Mouse (Mus musculus) lung, embryonic 16.5 days (tissue): ENCODE measurements around the gene Kcnab1. TPM values are rescaled to one million over a fixed set of nuclear protein-coding genes. Genes with fewer than 3 reads are reported as not detected.
"Not testable (repeated sequence)": the region's sequence is repeated elsewhere in the genome, so short reads cannot be mapped to it uniquely, and the experiment has no call there.

Experiments
- ATAC-seq: fragments of 200-750 bp; cut with Nextera tagmentation; 2 replicates; pipeline ENCODE4 v1.8.0; 2017; ENCODE audit warnings: low read depth, mild to moderate bottlenecking, moderate library complexity
- H3K27ac ChIP-seq: fragments of 300-500 bp; sonication (generic); 2 replicates; pipeline ENCODE4 v1.5.1; 2014; ENCODE audit warnings: mild to moderate bottlenecking, control low read depth, low read length
- H3K27me3 ChIP-seq: fragments of 300-500 bp; sonication (generic); 2 replicates; pipeline ENCODE4 v1.6.1; 2014; ENCODE audit warnings: low read depth, low read length, mixed read lengths; ENCODE audit not compliant: control insufficient read depth, insufficient read depth
- H3K36me3 ChIP-seq: fragments of 300-500 bp; sonication (generic); 2 replicates; pipeline ENCODE4 v1.6.1; 2014; ENCODE audit warnings: low read length; ENCODE audit not compliant: control insufficient read depth, insufficient read depth
- H3K4me1 ChIP-seq: fragments of 300-500 bp; sonication (generic); replicated peaks from 2 replicates; pipeline ENCODE4 v1.6.1; 2014; ENCODE audit warnings: low read length, mixed read lengths; ENCODE audit not compliant: control insufficient read depth, insufficient read depth
- H3K4me2 ChIP-seq: fragments of 300-500 bp; sonication (generic); 2 replicates; pipeline ENCODE4 v1.6.1; 2014; ENCODE audit warnings: low read depth, low read length, control low read depth
- H3K4me3 ChIP-seq: fragments of 300-500 bp; sonication (generic); 2 replicates; pipeline ENCODE4 v1.5.1; 2014; ENCODE audit warnings: mild to moderate bottlenecking, low read length, control low read depth
- H3K9ac ChIP-seq: fragments of 300-500 bp; sonication (generic); 2 replicates; pipeline ENCODE4 v1.6.1; 2014; ENCODE audit warnings: low read length, control low read depth
- H3K9me3 ChIP-seq: fragments of 300-500 bp; sonication (generic); 2 replicates; pipeline ENCODE4 v1.6.1; 2016; ENCODE audit warnings: low read length; ENCODE audit not compliant: control insufficient read depth
- WGBS: fragments of 180-500 bp; shearing (Covaris S2); extraction: QIAGEN DNeasy Blood & Tissue Kit; methylation state at CpG from one replicate; pipeline ENCODE4 v1.1.7; 2014; 5-methylcytosine and 5-hydroxymethylcytosine counted together
- polyA plus RNA-seq: library from polyadenylated mRNA; unstranded; fragments of >200 nt; fragmentation: Nextera tagmentation; extraction: Ambion mirVana; gene quantifications from 2 replicates; pipeline ENCODE4 v1.2.1, GENCODE M21; 2015

Gene Kcnab1
- polyA plus RNA-seq, 1 experiment from 2014 or later: 2.3 TPM

GRCm38 (mm10) chr3:65385771-65386170, 276.6 kb downstream of the Kcnab1 start:
- H3K4me2 ChIP-seq: no peak overlapping the region
- peaks cover 47% of the 10 kb centered on the region for H3K36me3 ChIP-seq
- H3K4me1 ChIP-seq: 0 out of 2 replicates have a peak, but pooled peaks cover 4% of the 10 kb centered on the region
- H3K27ac ChIP-seq: no peak overlapping the region
- no peak overlapping the region for H3K9ac ChIP-seq
- no peak for ATAC-seq
- no peak overlapping the region for H3K4me3 ChIP-seq
- H3K27me3 ChIP-seq: no peaks in the 10 kb centered on the region
- no peaks in the 10 kb centered on the region for H3K9me3 ChIP-seq

DNA sequence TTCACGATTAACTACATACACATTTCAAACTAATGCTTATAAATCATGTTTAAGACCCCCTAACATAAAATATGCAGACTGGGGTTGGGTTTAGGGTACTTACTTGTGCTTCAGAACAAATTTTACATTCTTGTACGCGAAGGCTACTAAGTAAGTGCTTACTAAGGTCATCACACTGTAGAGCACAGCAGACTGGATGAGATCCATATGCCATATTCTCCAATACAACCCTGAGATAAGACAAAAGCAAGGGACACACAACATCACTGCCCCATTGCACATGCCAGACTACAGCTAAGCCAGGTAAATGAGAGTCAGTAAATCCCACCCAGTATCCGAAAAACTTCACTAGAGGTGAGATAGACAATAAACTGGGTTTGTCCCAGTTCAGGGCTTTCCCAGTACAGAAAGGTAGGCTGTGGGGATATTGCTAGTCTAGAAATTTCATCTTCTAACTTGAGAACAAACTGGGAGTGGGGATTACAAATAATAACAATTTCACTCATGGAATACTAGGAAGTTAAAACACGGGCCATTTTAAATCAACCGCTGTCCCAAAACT, 282.1 kb downstream of the Kcnab1 start:
- WGBS: 17% methylated on average over 6 of the region's 6 CpGs
- Histone ChIP-seq H3K9ac (peak overlapping the region; percentile 87), H3K4me1 (peaks cover 7% of the 10 kb centered on the region; the same call in 1 of the 2 replicates), H3K4me3 (peak overlapping the region; percentile 69), H3K27me3 (no peaks in the 10 kb centered on the region), H3K27ac (peak overlapping the region; percentile 90), H3K9me3 (no peaks in the 10 kb centered on the region), H3K36me3 (peaks cover 28% of the 10 kb centered on the region), H3K4me2 (peak overlapping the region; percentile 86)
- ATAC-seq: no peak

GRCm38 (mm10) chr3:65391784-65392420, 282.7 kb downstream of the Kcnab1 start:
- Histone ChIP-seq H3K27ac (peak overlapping the region; percentile 90), H3K27me3 (no peaks in the 10 kb centered on the region), H3K9me3 (no peaks in the 10 kb centered on the region), H3K4me1 (peaks cover 7% of the 10 kb centered on the region; the same call in 1 of the 2 replicates), H3K4me2 (peak overlapping the region; percentile 86), H3K4me3 (peak overlapping the region; percentile 69), H3K36me3 (peaks cover 23% of the 10 kb centered on the region), H3K9ac (peak overlapping the region; percentile 87)
- whole genome bisulfite sequencing: under 1% methylated on average over 37 of the region's 37 CpGs
- peak; percentile 66 for ATAC-seq

DNA sequence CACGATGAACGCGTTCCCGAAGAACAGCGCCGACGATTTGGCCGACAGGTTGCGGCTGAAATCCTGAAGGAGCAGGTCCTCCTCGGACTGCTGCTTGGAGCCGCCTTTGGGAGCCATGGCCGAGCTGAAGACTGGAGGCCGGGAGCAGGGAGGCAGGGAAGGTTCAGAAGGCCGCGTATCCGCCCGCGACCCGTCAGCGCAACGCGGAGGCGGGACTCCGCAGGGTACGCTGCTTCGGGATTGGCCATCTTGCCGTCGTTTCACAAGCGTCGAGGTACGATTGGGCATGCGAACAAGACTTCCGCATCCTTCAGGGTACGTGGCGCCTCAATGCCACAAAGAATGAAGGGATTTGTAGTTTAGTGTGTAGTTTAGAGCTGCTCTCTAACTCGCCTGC, 283.2 kb downstream of the Kcnab1 start, which contains the start of gene Ssr3:
Gene Ssr3, minus strand, starts transcription at position 203 of the 397 bp plus-strand sequence.
- peak within 1 kb of the TSS; percentile 90 for H3K27ac ChIP-seq
- H3K4me1 ChIP-seq: peaks cover 7% of the 10 kb centered on the region; the same call in 1 of the 2 replicates
- peak; percentile 99 for ATAC-seq
- peaks cover 19% of the 10 kb centered on the region for H3K36me3 ChIP-seq
- H3K4me2 ChIP-seq: peak within 1 kb of the TSS; percentile 86
- peak within 1 kb of the TSS; percentile 87 for H3K9ac ChIP-seq
- no peaks in the 10 kb centered on the region for H3K27me3 ChIP-seq
- 0% methylated on average over 36 of the region's 36 CpGs for WGBS
- H3K9me3 ChIP-seq: no peaks in the 10 kb centered on the region
- H3K4me3 ChIP-seq: peak within 1 kb of the TSS; percentile 69

DNA sequence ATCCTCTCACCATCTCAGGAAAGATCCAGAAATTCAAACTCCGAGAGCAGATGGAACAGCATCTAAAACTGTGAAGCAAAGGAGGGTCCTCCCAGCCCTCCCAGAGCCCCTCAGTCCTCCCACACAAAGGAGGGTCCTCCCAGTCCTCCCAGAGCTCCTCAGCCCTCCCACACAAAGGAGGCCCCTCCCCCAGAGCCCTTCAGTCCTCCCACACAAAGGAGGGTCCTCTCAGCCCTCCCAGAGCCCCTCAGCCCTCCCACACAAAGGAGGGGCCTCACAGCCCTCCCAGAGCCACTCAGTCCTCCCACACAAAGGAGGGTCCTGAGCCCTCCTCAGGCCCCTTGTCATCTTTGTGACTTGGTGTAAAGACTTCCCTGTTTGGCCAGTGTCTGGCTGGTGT, 285.9 kb downstream of the Kcnab1 start:
- H3K27ac ChIP-seq, H3K9me3 ChIP-seq, ATAC-seq, H3K4me2 ChIP-seq, H3K4me3 ChIP-seq, H3K9ac ChIP-seq, H3K27me3 ChIP-seq, H3K36me3 ChIP-seq, H3K4me1 ChIP-seq: not testable (repeated sequence)
- WGBS: 69% methylated on average over 1 of the region's 1 CpGs

DNA sequence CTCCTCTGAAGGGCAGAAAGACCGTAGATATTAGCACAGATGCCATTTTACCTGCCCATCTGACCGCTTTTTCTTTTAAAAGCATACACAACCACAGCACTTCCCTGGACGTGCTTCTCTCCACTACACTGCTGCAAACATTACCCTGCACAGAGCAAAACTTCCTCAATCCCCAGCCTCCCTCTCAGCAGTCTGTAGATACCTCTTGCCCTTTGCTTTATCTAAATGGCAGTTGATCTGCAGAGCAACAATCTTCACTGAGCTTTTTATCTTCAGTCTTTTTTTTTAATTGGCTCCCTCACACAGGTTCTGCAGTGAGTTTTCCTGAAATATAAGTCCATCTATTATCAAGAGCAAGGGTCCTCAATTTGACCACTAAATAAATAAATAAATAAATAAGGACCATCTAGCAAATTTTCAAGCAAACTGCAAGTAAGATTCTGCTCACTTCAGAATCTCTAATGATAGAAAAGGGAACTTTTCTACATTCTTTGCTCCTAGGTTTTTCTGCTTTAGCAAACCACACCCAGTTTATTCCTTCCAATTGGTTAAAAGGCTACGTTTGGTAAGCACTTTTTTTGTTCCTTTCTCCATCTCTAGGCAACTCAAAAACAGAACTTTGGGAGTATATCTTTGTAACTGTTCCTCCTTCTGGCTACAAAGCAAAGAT, 287.8 kb downstream of the Kcnab1 start:
- Histone ChIP-seq H3K4me1 (no peaks in the 10 kb centered on the region), H3K27me3 (no peaks in the 10 kb centered on the region), H3K27ac (no peak overlapping the region), H3K9me3 (no peaks in the 10 kb centered on the region), H3K4me2 (no peak overlapping the region), H3K9ac (no peak overlapping the region), H3K36me3 (no peaks in the 10 kb centered on the region), H3K4me3 (no peak overlapping the region)
- 74% methylated on average over 4 of the region's 4 CpGs for WGBS
- no peak for ATAC-seq

DNA sequence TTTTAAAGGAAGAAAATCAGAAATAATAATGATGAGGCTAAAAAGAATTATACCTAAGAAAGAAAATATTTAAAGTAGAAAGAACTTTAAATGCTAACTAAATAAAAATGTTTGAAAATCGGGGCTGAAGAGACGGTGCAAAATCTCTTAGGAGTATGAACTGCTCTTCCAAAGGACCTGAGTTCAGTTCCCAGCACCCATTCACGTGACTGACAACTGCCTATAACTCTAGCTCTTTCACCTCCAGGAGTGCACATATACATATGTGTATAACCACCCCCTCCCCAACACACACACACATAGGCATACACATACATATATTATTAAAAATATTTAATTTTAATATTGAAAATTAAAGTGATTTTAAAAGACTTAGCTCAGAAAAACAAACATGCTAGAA, 288.4 kb downstream of the Kcnab1 start:
- no peaks in the 10 kb centered on the region for H3K27me3 ChIP-seq
- H3K4me3 ChIP-seq: no peak overlapping the region
- H3K9me3 ChIP-seq: no peaks in the 10 kb centered on the region
- H3K27ac ChIP-seq: no peak overlapping the region
- H3K4me2 ChIP-seq: no peak overlapping the region
- 90% methylated on average over 3 of the region's 3 CpGs for whole genome bisulfite sequencing
- H3K36me3 ChIP-seq: no peaks in the 10 kb centered on the region
- H3K4me1 ChIP-seq: no peaks in the 10 kb centered on the region
- H3K9ac ChIP-seq: no peak overlapping the region
- no peak for ATAC-seq

- no peaks in the 10 kb centered on the region for H3K27me3 ChIP-seq
- H3K9ac ChIP-seq: no peak overlapping the region
- H3K4me1 ChIP-seq: no peaks in the 10 kb centered on the region
- no peaks in the 10 kb centered on the region for H3K9me3 ChIP-seq
- 70% methylated on average over 4 of the region's 4 CpGs for WGBS
- no peak overlapping the region for H3K4me2 ChIP-seq
- ATAC-seq: no peak
- H3K4me3 ChIP-seq: no peak overlapping the region
- no peaks in the 10 kb centered on the region for H3K36me3 ChIP-seq
- no peak overlapping the region for H3K27ac ChIP-seq
These were observed 296.6 kb downstream of the Kcnab1 start for GRCm38 (mm10) chr3:65405781-65406180.

DNA sequence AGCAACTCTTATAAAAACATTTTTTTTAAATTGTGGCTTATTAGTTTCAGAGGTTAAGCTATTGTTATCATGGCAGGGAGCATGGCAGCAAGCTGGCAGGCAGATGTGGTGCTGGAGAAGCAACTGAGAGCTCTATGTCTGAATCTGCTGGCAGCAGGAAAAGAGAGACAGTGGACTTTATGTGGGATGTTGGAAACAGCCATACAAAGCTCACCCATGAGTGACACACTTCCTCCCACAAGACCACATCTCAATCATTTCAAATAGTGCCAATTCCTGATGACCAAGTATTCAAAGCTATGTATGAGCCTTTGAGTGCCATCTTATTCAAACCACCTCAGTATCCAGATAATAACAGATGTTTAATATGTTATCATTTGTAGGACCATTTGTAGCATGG, 298.7 kb downstream of the Kcnab1 start:
- no peak for ATAC-seq

More for the DNA sequence above, 298.7 kb downstream of the Kcnab1 start:
- Histone ChIP-seq H3K36me3 (no peaks in the 10 kb centered on the region), H3K27ac (no peak overlapping the region), H3K9me3 (no peaks in the 10 kb centered on the region), H3K27me3 (no peaks in the 10 kb centered on the region), H3K4me2 (no peak overlapping the region), H3K4me1 (no peaks in the 10 kb centered on the region), H3K9ac (no peak overlapping the region), H3K4me3 (no peak overlapping the region)
